Mouse (Mus musculus) ES-Bruce4 (cell line): Measurements from ENCODE around the gene Sult2b1. TPM values are rescaled to one million over a fixed set of nuclear protein-coding genes. Genes with fewer than 3 reads are reported as not detected.

Source experiments
- H3K27ac ChIP-seq: 2 replicates; pipeline ENCODE4 v1.5.1; 2012; ENCODE audit warnings: low read length, inconsistent platforms; ENCODE audit not compliant: insufficient read depth
- H3K27me3 ChIP-seq: 2 replicates; pipeline ENCODE4 v1.6.1; 2012; ENCODE audit warnings: mild to moderate bottlenecking, low read length, inconsistent platforms; ENCODE audit not compliant: control insufficient read depth, poor library complexity, insufficient read depth, severe bottlenecking
- H3K36me3 ChIP-seq: 2 replicates; pipeline ENCODE4 v1.6.1; 2012; ENCODE audit warnings: inconsistent platforms, mild to moderate bottlenecking, low read length, moderate library complexity; ENCODE audit not compliant: control insufficient read depth, poor library complexity, insufficient read depth, severe bottlenecking
- H3K4me1 ChIP-seq: one replicate; pipeline ENCODE4 v1.8.1; 2011; ENCODE audit warnings: low read length; ENCODE audit not compliant: control insufficient read depth, insufficient read depth
- H3K4me3 ChIP-seq: 2 replicates; pipeline ENCODE4 v1.5.1; 2011; ENCODE audit warnings: low read depth, mild to moderate bottlenecking, low read length
- H3K9ac ChIP-seq: 2 replicates; pipeline ENCODE4 v1.6.1; 2012; ENCODE audit warnings: low read depth, mild to moderate bottlenecking, inconsistent platforms; ENCODE audit not compliant: poor library complexity, severe bottlenecking
- H3K9me3 ChIP-seq: replicated peaks from 2 replicates; pipeline ENCODE4 v1.6.1; 2012; ENCODE audit warnings: mild to moderate bottlenecking, low read length, inconsistent platforms; ENCODE audit not compliant: control insufficient read depth, poor library complexity, insufficient read depth, severe bottlenecking
- CTCF ChIP-seq: IDR thresholded peaks from one replicate; pipeline ENCODE4 v1.8.1; 2011; ENCODE audit warnings: low read depth, low read length
- EP300 ChIP-seq: IDR thresholded peaks from 2 replicates; pipeline ENCODE4 v1.6.1; 2011; ENCODE audit warnings: low read depth, low read length; ENCODE audit not compliant: insufficient read depth
- POLR2A ChIP-seq: IDR thresholded peaks from one replicate; pipeline ENCODE4 v1.8.1; 2011; ENCODE audit warnings: low read length; ENCODE audit not compliant: insufficient read depth
- polyA plus RNA-seq: library from polyadenylated mRNA; stranded (reverse); fragments of >200 nt; gene quantifications from 2 replicates; pipeline ENCODE4 v1.2.4, GENCODE M21; 2011; ENCODE audit warnings: low read depth; ENCODE audit not compliant: missing spikeins, insufficient read depth, insufficient read length

Gene Sult2b1
- polyA plus RNA-seq, 1 experiment: 6.4 TPM

DNA sequence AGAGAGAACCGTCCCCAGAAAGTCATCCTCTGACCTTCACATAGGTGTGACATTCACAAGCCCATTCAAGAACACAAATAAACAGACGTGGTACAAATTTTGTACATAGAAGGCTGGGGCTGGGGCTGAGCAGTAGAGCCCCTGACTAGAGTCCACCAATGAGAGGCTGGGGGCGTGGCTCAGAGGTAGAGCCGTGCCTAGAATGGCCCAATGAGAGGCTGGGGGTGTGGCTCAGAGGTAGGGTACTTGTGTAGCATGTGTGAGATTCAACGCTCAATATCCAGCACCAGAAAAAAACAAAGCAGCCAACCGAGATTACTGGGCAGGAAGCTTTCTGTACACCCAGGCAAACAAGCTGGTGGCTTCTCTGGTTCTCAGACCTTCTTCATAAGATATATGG is 28.8 kb downstream of the Sult2b1 start:
- no peaks in the 10 kb centered on the region for H3K9me3 ChIP-seq
- H3K27me3 ChIP-seq: no peaks in the 10 kb centered on the region
- no peak overlapping the region for H3K9ac ChIP-seq
- no peaks in the 10 kb centered on the region for H3K36me3 ChIP-seq
- no peak overlapping the region for H3K4me3 ChIP-seq
- H3K4me1 ChIP-seq: no peaks in the 10 kb centered on the region
- no peak overlapping the region for H3K27ac ChIP-seq
- TF ChIP-seq EP300 (no peak), POLR2A (no peak), CTCF (no peak)

DNA sequence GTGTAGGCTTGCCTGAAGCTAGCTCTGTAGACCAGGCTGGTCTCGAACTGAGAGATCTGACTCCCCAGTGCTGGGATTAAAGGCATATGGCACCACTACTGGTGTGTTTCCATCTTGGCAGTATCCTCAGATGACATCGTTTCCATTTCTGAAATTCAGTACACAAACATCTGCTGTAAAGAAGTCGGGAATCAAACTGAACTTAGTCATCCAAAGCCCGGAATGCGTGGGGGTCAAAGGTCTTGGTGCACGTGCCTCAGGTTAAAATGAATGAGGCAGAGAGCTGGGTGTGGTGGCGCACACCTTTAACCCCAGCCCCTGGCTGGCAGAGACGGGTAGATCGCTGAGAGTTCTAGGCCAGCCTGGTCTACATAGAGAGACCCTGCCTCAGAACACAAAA is 34.3 kb downstream of the Sult2b1 start:
- no peak for TF ChIP-seq EP300
- no peak for TF ChIP-seq POLR2A

DNA sequence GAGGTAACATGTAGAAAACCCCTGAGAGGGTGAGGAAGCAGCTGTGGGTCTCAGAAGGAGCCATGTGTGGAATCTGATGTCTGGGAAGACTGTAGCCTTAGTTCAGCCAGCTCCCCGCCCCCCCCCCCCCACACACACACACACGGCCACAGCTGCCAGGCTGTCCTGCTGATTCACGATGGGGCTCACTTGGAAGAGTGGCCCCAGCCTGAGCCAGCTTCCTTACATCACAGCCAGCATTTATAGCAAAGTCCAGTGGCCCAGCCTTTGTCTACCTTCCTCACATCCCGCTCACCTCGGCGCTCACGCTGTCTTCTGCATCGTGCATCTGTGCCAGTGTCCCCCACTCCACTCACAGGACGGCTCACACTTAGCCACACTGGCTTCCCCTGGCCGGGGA is 35.1 kb downstream of the Sult2b1 start:
- peaks cover 7% of the 10 kb centered on the region for H3K4me1 ChIP-seq
- no peak overlapping the region for H3K4me3 ChIP-seq
- H3K36me3 ChIP-seq: no peaks in the 10 kb centered on the region
- no peak overlapping the region for H3K9ac ChIP-seq
- no peak overlapping the region for H3K27ac ChIP-seq
- no peaks in the 10 kb centered on the region for H3K9me3 ChIP-seq
- TF ChIP-seq EP300 (no peak), CTCF (no peak)
- no peaks in the 10 kb centered on the region for H3K27me3 ChIP-seq

More for the DNA sequence above, 34.3 kb downstream of the Sult2b1 start:
- H3K27ac ChIP-seq: no peak overlapping the region
- H3K36me3 ChIP-seq: no peaks in the 10 kb centered on the region
- H3K4me1 ChIP-seq: peaks cover 7% of the 10 kb centered on the region
- H3K9ac ChIP-seq: no peak overlapping the region
- no peak overlapping the region for H3K4me3 ChIP-seq
- no peaks in the 10 kb centered on the region for H3K9me3 ChIP-seq
- no peaks in the 10 kb centered on the region for H3K27me3 ChIP-seq

GRCm38 (mm10) chr7:45748110-45748509 is 36.4 kb downstream of the Sult2b1 start:
- H3K36me3 ChIP-seq: no peaks in the 10 kb centered on the region
- no peak overlapping the region for H3K4me3 ChIP-seq
- H3K9ac ChIP-seq: no peak overlapping the region
- H3K27me3 ChIP-seq: no peaks in the 10 kb centered on the region
- no peak overlapping the region for H3K27ac ChIP-seq
- no peaks in the 10 kb centered on the region for H3K9me3 ChIP-seq
- H3K4me1 ChIP-seq: peaks cover 7% of the 10 kb centered on the region
- TF ChIP-seq POLR2A: no peak
- TF ChIP-seq CTCF: no peak
- TF ChIP-seq EP300: no peak

- H3K36me3 ChIP-seq: no peaks in the 10 kb centered on the region
- peak; percentile 88; the same call in 1 of the 2 replicates for TF ChIP-seq EP300
- no peak for TF ChIP-seq POLR2A
- no peak for TF ChIP-seq CTCF
- no peaks in the 10 kb centered on the region for H3K9me3 ChIP-seq
- H3K4me3 ChIP-seq: no peak overlapping the region
- H3K4me1 ChIP-seq: peaks cover 9% of the 10 kb centered on the region
- no peak overlapping the region for H3K9ac ChIP-seq
- no peak overlapping the region for H3K27ac ChIP-seq
- no peaks in the 10 kb centered on the region for H3K27me3 ChIP-seq
Observed at GRCm38 (mm10) chr7:45747450-45747849, 37.0 kb downstream of the Sult2b1 start.

DNA sequence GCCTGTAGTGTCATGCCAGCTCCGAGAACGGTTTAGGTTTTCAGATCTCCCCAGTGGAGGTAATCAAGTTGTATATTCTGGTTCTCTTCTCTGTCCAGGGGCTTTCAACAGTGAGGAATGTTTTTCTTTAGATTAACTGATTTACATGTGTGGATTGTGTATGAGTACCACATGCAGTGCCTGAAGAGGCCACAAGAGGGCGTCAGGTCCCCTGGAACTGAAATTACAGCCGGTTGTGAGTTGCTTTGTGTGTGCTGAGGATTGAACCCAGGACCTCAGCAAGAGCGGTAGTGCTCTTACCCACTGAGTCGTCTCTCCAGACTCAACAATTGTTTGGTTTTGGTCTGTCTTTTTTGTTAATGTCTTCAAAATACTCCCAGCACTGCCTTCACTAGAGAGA is 38.0 kb downstream of the Sult2b1 start:
- TF ChIP-seq EP300: no peak
- no peak for TF ChIP-seq POLR2A
- peak; percentile 73 for TF ChIP-seq CTCF
- no peaks in the 10 kb centered on the region for H3K27me3 ChIP-seq

More for the DNA sequence above, 38.0 kb downstream of the Sult2b1 start:
- Histone ChIP-seq H3K9me3 (no peaks in the 10 kb centered on the region), H3K9ac (no peak overlapping the region), H3K4me3 (no peak overlapping the region), H3K4me1 (peaks cover 9% of the 10 kb centered on the region), H3K27ac (no peak overlapping the region), H3K36me3 (no peaks in the 10 kb centered on the region)
